Mouse (Mus musculus): ENCODE results near the gene Usp4.

Usp4 gene

DNA sequence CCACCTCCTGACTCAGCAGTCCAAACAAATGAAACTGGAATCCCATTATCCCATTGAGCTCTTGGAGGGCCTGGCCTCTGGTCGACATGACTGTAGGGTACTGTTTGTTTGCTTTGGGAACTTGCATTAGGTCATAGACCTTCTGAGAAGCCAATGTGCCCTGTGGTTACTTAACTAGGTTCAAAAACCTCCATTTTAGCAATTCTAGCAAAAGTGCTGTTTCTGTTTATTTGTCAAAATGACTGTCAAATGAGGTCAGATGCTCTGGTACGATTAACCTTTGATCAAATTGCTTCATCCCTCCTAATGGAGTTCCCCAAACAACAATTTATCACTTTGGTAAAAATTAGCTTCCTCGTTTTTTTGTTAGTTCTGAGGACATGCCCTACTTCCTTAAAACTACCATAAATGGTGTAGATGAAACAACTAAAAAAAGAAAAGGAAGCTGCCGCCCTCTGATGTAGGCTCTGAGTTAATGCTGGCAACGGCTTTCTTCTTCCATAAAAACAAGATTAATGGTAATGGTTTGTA is 5.3 kb upstream of the Usp4 start:
- no peak for DNase-seq (ENCODE audit: low spot score in 2 of 2)

DNA sequence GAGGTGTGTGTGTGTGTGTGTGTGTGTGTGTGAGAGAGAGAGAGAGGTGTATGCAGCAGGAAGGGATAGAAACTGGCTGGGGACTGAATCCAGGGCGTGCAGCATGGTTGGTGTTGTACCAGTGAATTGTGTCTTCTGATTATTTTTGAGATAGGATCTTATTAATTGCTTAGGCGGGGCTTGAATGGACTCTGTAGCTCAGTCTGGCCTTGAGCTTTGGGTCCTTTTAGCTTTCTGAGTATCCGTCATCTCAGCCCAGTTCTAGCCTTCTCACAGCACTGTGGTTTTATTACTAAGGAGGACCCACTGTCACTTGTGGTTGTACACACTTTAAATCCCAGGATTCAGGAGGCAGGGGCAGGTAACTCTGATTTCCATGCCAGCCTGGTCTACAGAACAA is 4.3 kb upstream of the Usp4 start:
- no peak for DNase-seq (ENCODE audit: low spot score in 2 of 2)

DNA sequence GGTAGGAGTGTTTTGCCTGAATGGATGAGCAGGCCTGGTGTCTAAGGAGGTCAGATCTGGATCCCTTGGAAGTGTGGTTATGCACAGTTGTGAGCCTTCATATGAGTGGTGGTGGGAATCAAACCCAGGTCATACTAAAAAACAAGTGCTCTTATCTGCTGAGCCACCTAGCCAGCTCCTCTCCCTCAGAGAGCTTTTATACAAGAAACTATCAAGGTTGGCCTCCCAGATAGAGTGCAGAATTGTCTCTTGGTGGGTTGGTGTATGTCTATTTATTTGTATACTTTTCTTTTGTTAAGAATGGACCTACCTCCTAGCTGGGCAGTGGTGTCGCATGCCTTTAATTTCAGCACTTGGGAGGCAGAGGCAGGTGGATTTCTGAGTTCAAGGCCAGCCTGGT is 3.8 kb upstream of the Usp4 start:
- no peak for DNase-seq (ENCODE audit: low spot score in 2 of 2)

DNA sequence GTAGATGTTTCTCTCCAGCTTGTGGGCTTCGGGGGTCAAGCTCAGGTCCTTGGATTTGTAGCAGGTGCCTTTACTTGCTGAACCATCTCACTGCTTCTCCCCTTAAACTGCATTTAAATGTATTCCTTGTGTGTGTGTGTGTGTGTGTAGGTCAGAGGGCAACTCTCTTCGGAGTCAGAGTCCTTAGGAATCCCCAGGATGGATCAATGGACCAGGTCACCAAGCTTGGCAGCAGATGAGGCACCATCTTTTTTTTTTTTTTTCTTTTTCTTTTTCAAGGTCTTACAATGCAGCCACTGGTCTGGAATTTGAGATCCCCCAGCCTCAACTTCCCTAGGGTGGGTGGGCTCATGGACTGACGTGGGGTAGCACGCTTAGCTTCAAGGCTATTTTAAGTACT is 3.2 kb upstream of the Usp4 start:
- DNase-seq (ENCODE audit: low spot score in 2 of 2): no peak

DNA sequence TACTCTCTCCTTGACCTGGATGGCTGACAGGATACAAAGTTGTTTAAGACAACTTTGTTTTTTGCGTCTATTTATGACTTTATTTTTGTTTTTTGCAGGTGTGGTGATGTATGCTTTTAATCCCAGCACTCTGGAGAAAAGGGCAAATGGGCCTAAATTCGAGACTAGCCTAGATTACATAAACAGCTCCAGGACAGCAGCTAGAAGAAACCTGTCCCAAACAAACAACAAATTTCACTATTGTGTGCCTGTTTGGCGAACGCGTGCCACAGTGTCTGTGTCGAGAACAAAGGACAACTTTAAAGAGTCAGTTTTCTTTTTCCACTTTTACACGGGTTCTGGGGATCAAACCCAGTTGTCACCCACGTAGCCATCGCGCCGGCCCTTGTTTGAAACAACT is 629 bp upstream of the Usp4 start:
- no peak for DNase-seq (ENCODE audit: low spot score in 2 of 2)

DNA sequence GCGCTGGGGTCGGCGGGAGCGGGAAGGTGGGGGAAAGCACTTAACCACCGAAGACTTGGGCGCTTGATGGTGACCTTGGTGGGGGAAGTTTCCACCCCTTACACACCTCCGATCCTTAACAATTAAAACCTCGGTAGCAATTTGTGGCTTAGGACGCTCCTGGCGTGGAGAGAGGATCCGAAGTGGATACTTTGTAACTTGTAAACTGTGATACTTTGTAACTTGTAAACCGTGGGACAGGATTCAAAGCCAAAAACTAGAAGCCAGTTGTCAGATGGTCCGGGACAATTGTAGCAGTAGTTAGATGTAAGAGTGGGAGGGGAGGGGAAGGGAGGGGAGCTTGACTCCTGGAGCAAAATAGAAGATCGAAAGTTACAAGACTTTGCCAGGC is 632 bp downstream of the Usp4 start:
- DNase-seq (ENCODE audit: low spot score in 2 of 2): no peak

DNA sequence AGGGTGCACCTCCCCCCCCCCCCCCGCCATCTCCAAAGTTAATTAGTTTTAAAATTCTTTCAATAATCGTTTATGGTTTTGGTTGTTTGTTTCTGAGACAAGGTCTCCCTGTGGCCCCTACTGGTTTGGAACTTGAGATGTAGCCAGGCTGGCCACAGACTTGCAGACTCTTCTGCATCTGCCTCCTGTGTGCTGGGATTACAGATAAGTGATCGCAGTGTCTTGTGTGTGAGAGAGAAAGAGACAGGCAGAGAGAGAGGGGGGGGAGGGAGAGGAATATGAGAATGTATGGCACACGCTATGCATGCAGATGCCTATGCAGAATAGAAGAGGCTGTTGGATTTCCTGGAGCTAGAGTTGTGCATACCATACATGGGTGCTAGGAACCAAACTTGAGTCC is 2.1 kb downstream of the Usp4 start:
- no peak for DNase-seq (ENCODE audit: low spot score in 2 of 2)

DNA sequence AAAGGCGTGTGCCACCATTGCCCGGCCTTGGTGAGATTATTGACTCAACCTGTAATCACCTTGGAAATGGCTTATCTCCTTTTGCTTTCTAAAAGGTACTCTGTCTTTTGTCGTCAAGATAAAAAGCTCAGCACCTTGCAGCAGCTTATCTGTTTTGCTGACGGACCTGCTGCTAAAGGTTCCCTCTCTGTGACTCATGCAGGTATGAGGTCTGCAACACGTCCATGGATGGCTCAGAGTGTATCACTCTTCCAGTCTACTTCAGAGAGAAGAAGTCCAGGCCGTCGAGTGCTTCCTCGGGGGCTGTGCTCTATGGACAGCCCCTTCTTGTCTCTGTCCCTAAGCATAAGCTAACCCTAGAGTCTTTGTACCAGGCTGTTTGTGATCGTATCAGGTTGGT is 30.6 kb downstream of the Usp4 start:
- DNase-seq (ENCODE audit: low spot score in 2 of 2): no peak

DNA sequence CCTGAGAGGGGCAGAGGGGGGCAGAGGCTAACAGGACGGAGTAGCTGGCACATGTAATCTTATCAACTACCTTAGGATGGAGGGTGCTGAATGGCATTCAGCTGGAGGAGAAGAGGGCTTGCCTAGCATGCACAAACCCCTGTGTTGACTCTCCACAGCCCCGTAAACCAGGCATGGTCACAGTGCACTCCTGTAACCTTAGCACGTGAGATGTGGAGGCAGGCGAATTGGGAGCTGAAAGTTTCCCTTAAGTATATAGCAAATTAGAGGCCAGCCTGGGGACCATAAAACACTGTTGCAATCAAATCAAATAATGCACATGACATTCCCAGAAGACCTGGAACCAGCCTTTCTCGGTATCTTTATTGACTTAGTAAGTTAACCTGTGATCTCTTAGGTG is 31.1 kb downstream of the Usp4 start:
- no peak for DNase-seq (ENCODE audit: low spot score in 2 of 2)

DNA sequence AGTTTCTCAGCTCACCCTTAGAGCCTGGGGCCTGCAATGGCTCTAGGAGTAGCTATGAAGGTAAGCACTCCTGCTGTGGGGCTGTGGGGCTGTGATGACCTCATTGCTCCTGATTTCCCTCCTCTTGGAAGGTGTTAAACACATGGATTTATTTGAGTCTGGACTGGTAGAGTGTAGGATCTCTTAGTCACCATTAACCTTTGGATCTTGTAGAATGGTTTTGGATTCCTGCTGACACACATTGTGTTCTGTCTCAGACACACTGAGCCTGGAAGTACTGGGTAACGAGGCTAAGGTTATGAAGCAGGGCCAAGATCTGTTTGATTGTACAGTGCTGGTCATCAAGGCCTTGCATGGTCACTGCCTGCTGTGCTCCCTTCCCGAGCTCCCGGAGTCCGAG is 31.6 kb downstream of the Usp4 start:
- DNase-seq (ENCODE audit: low spot score in 2 of 2): no peak

DNA sequence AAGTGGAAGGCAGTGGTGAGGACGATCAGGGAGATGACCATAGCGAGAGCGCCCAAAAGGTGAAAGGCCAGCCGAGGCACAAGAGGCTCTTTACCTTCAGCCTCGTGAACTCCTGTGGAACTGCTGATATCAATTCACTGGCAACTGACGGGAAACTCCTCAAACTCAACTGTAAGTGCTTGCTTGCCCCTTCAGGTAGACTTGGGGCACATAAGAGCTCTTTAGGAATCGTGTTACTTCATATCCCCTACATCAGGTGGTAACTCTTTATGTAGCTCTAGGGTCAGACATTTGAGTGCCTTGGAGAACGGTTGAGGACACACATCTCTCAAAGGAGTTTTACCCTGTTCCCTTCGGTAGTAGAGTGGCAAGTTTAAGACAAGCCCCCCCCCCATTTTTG is 33.7 kb downstream of the Usp4 start:
- no peak for DNase-seq (ENCODE audit: low spot score in 2 of 2)

DNA sequence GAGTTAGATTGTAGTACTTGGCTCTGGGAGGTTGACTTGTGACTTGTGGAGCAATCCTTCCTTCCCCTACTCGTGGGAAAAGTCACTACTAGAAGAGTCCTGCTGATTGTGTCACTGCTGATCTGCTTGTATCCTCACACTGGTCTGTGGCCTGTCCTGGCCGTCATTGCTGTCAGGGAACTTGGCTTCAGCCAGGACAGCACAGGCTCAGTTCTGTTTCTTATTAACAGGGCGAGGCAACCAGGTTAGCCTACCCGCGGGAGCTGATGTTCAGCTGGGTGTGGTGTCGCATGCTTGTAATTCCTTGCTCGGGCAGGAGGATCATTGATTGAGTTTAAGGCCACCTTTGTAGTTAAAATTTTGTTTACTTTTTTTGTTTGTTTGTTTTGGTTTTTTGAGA is 37.4 kb downstream of the Usp4 start:
- DNase-seq (ENCODE audit: low spot score in 2 of 2): no peak

DNA sequence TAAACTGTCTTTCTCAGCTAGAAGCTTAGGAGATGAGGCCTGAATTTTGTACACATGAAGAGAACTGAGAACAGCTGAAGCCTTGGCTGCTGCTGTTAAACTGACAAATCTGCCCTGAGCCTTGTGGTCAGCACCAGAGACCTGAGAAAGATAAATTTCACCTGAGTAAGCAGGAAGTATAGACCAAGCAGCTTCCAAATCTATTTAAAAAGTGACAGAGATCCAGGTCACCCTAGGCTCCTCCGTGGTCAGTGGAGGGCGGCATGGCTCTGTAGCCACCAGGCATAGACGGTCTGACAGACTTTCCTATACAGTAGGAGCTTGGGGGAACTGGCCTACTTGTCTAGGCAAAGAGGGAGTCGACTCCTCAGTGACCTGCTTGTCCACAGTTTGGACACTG is 39.2 kb downstream of the Usp4 start:
- no peak for DNase-seq (ENCODE audit: low spot score in 2 of 2)

DNA sequence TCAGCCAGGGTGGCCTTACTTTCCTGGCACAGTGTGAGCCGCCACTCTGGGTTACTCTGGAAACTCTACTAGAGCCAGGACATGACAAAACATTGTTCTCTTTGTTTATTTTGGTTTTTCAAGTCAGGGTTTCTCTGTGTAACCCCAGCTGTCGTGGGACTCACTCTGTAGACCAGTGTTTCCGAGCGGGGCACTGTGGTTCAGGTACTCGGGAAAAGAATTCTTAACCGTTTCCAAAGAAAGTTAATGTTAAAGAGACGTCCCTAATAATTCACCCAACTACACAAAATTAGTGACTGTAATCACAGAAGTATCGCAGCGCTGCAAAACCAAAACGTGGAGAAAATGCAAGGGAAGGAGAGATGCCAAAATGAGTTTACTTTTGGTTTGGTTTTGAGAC is 40.9 kb downstream of the Usp4 start:
- no peak for DNase-seq (ENCODE audit: low spot score in 2 of 2)

DNA sequence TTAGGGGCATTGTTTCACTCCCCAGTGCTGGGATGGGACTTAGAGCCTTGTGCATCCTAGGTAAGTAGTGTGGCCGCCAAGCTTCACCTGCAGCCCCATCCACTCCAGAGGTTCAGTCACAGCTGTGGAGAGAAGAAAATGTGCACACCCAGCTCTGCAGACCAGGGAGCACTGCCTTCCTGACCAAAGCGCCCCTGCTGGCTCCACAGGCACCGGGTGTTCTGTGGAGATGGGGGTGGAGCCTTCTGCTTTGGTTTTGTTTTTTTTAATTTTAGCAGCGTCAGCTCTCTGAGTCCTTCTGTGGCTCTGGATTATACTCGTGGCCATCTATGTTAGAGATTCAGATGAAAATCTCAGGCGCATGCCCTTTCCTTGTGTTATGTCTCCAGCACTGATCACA is 41.6 kb downstream of the Usp4 start:
- no peak for DNase-seq (ENCODE audit: low spot score in 2 of 2)

DNA sequence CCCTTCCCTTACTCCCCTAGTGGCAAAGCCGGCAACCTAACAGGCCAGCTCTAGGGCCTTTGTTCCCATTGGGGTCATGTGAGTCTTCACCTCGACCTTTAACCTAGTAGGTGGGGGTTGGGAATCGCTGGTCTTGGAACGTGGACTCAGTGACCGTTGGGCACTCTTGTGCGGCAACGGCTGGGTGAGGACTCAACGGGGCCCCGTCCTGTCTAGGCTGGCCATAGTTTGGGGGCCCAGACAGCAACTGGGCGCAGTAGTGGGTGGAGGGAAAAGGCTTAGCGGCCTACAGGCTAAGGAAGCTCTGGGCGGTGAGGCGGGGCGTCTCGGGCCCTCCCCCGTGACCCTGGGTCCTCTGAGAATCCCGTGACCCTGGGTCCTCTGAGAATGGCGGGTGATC is 45.0 kb downstream of the Usp4 start, which contains the start of gene 1700102P08Rik:
TSS of gene 1700102P08Rik (plus strand) at position 130 of the 400 bp plus-strand sequence.
- DNase-seq (ENCODE audit: low spot score in 2 of 2): no peak

DNA sequence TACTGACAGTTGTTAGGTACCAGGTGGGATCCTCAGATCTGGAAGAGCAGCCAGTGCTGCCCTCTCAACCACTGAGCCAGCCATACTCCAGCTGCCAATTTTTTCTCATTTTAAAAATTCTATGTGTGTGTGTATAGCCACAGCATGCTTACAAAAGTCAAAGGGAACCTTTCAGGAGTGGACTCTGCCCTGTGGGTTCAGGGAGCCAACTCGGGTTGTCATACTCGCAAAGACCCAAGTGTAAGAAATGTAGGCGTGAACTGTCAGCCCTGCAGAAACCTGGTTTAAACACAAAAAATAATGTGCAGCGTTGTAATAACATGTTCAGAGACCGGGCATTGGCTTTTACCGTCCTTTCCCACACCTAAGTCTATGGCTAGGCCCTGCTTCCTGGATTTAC is 46.5 kb downstream of the Usp4 start:
- no peak for DNase-seq (ENCODE audit: low spot score in 2 of 2)

DNA sequence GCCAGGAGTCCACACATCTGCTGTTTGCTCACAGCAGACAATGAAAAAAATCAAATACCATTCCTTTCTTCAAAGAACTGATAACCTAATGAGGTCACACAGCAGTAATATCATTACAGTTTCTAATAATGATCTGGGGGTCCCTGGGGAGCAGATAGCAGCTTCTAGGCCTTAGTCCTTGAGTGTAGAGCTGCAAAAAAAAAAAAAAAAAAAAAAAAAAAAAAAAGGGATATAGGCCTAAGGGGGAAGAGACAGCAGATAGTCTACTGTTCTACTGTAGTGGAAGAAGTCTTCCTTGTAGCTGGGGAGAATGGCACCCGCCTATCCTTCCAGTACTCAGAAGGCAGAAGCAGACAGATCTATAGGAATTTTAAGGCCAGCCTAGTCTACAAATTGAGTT is 47.8 kb downstream of the Usp4 start:
- DNase-seq (ENCODE audit: low spot score in 2 of 2): no peak

DNA sequence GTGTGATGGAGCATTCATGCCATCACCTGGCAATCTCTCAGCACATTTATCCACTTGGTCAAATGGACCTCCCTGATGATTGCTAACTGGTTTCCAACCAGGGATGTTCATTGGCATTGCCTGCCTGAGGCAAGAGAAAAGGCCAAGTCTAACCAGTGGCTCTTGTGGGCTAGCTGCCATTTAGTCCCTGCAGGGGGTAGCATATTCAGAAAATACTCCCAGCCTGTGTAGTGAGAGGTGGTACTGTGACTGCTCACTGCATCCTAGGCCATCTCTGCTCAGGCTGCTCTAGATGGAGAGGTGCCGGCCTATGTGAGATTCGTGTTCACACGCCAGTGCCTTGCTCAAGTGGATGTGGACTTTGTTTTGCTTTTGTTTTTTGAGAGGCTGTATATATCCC is 50.7 kb downstream of the Usp4 start:
- DNase-seq (ENCODE audit: low spot score in 2 of 2): no peak

DNA sequence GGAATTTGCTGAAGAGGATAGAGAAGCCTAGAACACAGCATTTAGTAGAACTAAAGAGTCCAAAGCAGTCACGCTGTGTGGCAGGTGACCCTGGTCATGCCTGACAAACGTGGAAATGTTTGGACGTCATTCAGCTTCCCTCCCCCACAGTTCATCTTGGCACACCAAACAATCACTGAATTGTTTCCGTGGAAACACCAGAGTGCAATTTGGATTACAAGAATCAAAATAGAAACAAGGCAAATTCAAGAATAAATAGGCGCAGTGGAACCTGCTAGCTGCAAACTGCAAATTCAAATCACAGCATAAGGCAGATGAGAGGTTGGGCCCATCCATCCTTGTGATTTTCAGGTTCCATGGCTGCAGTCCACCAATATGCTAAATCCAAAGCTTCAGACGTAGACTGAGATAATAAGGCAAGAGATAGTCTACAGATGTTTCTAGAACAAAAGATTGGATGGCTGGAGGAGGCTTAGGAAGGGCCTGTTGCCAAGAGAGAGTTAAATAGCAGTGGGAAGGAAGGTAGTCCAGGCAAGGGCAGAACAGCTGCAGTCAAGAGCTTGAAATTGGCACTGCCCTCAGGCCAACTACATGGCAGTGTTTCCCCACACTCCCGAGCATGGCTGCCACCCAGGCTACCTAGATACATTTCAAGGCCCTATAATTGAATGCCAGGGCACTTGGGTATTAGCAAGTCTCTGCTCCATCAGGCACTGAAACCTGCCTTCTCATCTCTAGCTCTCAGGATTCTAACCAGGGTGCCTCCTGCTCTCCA is 53.7 kb downstream of the Usp4 start:
- DNase-seq (ENCODE audit: low spot score in 2 of 2): peak; percentile 71 to 78

DNA sequence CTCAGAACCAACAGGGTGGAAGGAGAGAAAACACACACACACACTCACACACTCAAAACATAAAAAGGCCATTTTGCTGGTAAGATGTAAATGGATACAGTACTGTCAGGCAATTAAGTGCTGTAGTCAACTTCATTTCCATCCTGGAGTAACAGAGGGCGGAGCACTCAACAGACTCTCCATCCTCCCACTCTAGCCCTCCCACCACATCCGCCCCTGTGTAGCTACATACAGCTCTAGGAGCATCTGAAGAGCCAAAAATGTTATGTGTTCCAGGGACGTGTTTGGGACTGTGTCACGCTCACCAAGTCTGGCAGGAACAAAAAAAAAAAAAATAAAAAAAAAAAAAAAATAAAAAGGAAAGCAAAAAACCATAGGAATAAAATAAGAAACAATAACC is 55.4 kb downstream of the Usp4 start:
- DNase-seq (ENCODE audit: low spot score in 2 of 2): peak; percentile 68 to 70

DNA sequence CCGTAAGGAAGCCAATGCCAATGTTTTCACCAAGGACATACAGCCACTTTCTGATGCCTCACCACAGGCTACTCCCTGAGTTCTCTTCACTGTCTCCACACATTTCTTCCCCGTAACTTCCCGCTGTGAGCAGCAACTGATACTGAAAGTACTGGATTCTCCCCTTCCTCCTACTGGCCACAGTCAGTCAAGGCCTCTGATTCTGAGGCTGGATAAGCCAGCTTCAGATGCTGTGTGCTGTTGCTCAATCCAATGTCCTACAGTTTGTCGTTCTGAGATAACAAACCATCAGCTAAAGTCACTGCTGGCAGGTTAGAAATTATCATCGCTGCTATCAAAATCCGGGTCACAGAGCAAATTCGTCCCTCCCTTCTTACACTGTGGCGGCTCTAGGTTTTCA is 56.8 kb downstream of the Usp4 start:
- DNase-seq (ENCODE audit: low spot score in 2 of 2): no peak

DNA sequence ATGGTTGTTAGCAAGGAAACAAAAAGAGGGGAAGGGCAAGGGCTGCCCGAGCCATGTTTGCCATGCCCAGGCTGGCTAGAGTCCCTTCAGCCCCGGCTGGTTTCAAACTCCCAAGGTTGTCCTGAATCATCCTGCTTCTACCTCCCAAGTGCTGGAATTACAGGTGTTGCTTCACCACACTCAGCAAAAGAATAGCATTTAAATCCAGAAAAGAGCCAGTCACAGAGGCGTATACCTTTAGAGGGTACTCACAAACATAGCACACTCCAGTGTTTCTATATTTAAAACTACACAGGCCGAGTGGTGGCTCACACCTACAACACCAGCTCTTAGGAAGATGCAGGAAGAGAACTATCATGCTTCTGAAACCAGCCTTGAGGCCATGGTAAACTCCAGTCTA is 61.9 kb downstream of the Usp4 start:
- no peak for DNase-seq (ENCODE audit: low spot score in 2 of 2)

DNA sequence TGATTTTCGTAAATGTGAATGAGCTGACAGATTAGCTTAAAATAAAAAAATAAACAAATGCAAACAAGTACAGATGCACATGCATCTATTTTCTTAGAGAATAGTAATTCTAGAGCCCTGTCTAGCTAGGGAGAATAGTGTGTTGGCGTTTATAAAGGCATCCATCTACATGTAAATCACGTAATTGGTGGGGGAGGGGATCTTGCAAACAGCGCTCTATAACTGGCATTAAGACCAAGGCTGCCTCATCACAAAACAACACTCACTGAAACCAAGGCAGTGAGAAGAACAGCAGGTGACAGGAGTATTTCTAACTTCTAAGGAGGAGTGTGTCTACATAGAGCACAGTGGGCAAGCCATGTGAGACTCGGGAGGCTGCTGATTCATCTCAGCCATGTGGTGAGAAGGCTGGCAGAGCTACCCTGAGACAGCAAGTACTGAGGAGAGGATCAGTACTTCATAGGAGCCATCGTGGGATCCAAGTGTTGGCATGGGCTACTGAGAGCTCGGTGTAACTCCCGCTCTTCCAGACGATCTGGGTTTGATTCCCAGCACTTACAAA is 63.8 kb downstream of the Usp4 start:
- DNase-seq (ENCODE audit: low spot score in 2 of 2): peak; percentile 67 to 75

Data from right cerebral cortex, adult 2 months (tissue).